Mouse (Mus musculus): Measurements from ENCODE around the gene Gm10260.

Gm10260 gene

DNA sequence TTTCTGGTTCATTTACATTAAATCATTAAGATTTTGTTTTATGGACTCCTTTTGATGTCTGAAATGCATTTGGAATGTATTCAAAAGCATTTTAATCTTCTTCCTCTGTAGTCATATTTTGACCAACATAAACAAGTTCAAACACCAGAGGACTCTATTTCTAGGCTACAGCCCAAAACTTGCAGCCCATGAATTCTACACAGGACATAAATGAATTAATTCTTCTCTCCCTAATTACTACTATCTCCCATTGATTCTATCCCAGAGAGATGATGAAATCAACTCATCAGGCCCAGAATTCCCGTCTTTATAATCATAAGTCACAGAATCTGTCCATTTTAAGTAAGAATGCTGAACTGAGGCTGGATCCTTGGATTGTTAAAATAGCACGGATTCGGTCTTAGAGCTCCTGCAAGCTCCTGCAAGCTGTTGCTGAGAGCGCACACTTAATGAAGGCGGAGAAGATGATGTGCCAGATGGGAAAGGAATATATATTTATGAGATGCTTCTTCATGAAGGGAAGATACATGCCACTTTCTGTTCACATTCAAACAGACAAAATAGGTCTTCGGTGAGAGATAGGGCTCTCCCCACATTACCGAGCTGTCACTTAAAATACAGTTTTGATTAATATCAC is 7.7 kb upstream of the Gm10260 start:
- in situ Hi-C loops (cut with MboI, MseI), result no loop called here

DNA sequence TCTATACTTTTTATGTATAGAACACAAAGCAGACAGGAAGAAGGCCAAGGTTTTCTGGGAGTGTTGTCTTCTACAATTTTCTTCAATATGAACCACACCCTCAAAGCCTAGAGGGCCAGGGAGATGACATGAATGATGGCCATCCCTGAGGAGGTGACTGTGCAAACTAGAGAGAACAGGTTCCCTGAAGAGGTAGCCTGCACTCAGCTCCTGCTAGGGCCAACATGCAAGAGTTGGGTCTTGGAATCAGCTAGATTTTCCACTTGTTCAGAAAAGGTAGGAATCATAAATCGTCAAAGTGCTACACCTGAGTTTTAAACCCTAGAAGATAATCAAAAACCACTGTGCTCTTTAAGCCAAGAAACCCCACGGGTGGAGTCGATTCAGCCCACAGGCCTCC is 6.2 kb upstream of the Gm10260 start:
- in situ Hi-C loops (cut with MboI, MseI), result no loop called here

DNA sequence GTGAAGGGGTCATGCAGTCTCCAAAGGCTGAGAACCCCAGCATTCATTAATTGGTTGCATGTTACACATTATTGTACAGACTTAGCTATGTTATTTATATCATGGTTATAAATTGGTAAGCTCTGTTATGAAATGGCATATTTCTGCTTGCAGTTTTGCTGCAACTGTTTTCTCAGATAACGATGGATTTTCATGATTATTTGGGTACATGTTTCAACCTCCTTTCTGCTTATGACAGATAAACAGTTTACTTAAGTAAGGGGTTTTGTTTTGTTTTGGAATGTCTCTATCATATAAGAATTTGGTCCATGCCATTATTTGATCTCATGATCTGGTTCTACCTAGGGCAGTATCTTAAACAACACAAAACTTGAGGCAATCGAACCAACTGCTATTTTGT is 5.5 kb upstream of the Gm10260 start:
- in situ Hi-C loops (cut with MboI, MseI), result no loop called here

DNA sequence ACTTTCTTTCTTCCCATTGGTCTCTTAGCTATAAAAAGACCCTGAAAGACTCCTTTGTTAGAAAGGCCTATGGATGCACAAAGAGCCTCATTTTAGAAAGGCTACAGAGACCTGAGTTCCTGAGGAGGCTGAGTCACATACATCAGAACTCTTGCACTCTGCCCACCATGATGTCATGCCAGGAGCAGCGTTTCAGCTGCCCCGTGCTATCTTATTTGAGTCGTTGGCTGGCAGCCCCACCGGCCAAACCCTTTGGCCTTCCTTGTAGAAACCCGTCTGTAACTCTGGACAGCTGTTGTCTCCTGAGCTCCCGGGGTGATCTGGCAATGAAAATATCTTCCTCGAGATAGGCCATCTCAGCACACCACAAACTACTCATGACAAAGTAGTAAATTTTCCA is 3.6 kb upstream of the Gm10260 start:
- in situ Hi-C loops (cut with MboI, MseI), result no loop called here

DNA sequence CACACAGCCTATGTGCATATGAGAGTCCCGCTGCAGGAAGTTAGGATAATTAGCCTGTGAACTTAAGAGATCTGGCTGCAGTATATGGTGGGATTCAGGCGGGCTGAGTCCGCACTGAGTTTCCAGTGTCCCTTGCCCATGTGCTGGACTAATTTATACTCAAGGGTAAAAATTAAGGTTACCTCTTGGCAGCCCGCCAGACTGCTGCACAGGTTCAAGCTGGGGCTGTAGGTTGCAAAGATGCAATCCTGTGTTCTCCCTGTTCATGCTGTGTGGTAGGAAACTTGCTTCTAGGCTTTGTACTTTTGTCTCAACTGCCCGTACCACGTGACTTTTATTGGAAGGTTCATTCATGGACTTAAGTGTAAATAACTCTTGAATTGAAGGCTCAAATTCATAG is 3.0 kb upstream of the Gm10260 start:
- in situ Hi-C loops (cut with MboI, MseI), result no loop called here

DNA sequence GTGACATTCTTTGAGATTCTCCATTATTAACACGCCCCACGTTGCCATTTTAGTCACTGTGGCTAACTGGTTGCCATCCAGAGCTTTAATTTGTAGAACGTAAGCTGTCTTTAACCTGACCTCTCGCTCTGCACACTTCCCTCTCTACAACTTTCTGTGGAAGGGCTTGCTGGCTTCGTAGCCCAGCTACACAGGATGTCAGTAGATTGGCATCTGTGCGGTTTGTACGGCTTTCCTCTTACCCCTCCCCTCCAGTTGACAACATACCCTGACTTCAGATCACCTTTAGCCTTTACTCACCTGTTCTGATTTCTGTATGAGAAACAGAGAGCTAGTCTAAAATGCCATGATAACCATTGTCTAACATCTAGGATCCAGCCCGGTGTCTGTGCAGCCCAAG is 1.7 kb upstream of the Gm10260 start:
- in situ Hi-C loops (cut with MboI, MseI), result no loop called here

DNA sequence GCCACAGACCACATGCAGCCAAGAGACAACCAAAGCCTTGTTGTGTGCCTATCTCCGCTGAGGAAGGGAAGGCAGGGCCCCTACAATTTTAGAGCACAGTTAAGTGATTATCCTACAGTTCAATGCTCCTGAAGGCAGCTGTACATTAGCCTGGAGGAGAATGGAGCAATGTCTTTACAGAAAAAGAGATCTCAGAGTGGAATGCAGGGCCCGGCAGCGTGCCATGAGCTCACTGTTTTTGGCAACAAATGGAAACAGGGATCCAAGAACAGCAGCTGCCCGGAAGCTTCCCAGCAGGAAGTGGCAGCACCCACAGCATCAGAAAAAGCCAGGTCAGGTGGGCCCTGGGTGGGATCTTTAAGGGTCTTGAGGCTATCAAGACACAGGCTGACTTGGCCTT is 3.4 kb downstream of the Gm10260 start:
- in situ Hi-C loops (cut with MboI, MseI), result loop anchor here (5.0 kb wide), 1 partner anchor 65 kb away; no protein-coding TSS in a partner anchor

DNA sequence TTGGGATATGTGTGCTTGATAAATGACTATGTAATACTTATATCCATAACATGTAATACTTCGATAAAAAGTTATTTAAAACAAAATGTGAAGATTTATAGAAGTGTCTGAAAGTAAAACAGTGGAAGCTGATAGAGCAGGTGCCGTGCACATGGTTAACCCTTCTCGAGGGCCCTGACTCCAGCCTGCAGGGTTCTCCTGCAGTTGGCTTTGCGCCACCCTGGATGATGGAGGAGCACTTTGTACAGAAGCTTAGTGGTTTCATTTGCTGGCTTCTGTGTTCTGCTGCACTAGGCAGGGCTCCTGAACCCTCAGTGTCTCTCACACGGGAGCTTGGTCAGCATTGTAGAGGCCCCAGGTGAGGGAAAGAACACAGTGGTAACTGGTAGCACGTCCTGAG is 4.3 kb downstream of the Gm10260 start:
- in situ Hi-C loops (cut with MboI, MseI), result loop anchor here (5.0 kb wide), 1 partner anchor 64 kb away; no protein-coding TSS in a partner anchor

DNA sequence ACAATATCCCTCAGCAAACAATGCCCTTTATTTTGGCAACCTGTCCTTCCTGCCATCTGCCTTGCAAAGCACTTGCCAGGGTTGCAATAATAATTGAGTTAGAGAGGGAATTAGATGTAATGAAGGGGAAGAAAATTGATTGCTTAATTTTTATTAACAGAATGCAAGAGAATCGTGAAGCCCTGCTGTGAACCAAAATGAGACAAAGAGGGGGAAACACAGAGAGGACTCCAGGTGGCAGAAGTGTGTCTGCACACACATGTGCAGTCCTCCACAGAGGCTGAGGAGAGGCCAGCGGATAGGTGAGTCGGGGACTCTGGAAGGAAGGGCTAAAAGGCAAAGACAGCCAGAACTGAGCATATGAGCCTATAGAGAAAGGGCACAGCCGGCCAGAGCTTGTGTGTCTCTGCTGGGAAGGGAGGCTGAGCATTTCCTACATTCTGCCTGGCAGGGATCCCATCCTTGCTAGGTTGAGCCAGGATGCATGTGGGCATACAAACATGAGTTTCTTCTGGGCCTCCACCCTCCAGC is 9.5 kb downstream of the Gm10260 start:
- in situ Hi-C loops (cut with MboI, MseI), result no loop called here

DNA sequence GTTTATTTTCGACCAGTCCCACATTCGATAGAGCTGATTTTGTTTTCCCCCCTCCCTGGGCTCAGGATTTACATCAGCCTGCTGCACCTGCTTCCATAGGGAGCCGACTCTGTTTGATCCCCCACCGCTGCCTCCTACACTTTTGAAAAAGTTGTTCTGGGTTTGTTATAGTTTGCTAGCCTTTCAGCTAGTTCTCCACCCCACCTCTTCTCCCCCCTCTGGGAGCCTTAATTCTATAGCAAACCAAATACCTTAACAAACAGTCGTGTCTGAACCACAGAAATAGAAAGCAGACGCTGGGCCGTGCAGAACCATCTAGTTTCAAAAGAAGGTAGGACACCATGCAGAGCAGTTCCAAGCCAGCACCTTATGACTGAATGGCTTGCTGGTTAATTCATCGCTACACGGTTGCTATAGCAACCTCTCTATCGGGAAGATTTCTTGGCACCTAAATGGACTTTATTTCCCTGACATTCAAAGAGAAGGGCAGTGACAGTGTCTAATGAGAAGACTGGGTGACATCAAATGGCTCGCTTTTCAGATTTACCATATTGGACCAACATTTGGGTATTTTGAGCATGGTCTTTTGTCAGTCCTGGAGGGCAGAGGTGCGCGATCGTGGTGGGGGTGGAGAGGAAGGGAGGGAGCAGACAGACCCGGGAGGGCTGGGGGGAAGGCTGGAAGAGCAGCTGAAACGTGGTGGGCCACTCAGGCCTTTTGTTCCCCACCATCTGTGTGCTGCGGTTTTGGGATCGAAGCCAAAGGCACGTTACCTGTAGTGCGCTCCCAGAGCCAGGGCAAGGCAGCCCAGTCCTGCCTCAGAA is 13.2 kb downstream of the Gm10260 start:
- in situ Hi-C loops (cut with MboI, MseI), result no loop called here

DNA sequence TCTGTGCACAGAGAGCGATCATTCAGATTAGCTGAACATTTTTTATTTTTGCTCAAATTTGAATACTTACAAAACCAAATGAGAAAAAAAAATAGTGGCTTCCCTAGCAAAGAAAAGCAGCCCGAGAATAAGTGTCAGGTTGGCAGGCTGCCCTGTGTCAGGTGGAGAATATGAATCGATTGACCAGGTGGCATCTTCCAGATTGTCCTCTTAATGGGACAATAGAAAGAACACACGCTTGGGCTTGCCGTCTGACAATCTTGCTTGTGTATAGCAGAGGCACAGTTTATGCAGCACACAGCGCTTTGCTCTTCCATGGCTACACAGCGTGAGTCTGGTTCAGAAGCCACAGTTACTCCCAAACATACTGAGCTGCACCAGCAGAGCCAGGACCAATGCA is 15.8 kb downstream of the Gm10260 start:
- in situ Hi-C loops (cut with MboI, MseI), result no loop called here

DNA sequence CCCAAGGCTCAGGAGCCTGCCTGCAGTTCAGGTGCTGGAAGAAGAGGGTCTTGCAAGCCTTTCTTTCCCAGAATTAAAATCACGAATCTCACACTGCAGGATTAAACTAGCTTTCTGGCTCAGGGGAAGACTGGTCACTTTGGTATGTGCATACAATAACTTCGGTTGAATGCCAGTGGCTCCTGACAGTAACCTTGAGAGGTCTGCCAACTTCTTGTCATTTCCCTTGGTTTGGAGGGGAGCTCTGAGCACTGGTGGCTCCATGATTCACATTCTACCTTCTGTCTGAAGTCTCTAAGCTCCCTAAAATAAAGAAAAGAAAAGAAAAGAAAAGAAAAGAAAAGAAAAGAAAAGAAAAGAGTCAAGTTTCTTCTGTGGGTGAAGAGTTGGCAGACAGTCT is 16.4 kb downstream of the Gm10260 start:
- in situ Hi-C loops (cut with MboI, MseI), result no loop called here

DNA sequence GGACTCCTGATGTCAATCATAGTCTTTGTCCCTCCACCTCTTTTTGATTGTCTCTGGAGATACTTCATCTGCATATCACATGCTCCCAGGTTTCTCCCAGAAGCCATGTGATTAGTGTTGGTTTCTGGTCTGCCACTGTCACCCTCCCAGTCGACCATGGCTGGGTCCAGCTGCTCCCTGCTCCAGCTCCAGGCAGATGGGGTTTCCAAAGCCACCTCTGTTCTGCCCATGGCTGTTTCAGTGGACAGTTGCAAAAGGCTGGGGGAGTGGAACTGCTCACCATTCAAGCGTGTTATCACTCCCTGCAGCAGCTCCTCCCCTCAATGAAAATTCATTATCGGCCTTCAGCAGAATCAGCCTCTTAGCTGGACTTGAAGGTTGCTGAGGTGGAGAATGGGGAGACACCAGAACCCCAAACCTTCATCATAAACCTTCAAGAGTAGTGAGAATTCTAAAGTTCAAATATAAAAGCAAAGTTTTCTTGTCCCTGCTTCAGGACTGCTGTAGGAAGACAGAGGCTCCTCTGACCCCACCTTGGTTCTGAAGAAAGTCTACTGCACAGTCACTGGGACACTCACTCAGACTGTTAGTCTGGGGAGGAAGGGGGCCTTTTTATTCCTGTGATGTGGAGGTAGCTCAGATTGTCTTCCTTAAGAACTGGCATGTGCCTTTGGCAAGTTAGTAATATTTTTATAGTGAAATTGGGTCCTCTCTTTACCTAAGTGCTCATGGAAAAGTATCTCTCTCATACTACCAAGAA is 17.0 kb downstream of the Gm10260 start:
- in situ Hi-C loops (cut with MboI, MseI), result no loop called here

DNA sequence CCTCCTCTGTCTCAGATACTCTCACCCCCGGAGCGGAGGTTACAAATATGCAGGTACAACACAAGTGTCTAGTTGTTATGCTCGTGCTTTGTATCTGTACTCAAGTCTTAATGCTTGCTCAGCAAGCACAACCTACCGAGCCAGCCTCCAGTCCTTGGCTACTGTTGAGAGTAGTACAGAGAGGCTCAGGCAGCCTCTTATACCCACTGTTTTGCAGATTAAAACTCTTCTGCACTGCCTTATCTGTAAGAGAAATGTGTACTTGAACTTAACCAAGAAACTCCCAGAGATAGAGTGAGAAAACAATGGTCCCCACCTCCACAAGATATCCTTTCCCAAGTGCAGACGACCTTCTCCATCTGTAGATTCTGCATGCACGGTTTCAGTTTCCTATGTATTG is 24.5 kb downstream of the Gm10260 start:
- in situ Hi-C loops (cut with MboI, MseI), result no loop called here

DNA sequence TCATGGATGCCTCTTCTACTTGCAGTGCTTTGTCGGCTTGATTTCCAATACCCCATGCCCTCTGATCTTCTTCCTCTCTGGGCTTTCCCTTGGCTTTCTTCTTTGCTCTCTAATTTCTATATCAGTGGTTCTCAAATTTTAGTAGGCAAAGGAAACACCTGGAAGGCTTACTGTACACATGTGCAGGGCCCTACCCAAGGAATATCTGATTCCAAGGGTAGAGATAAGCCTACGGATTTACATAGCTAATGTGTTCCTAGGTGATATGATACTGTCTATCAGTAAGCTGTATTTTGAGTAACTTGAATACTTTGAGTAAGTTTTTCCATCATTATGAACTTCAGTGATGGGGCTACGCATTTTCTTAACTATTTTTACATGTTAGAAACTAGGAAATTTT is 25.7 kb downstream of the Gm10260 start:
- in situ Hi-C loops (cut with MboI, MseI), result no loop called here

DNA sequence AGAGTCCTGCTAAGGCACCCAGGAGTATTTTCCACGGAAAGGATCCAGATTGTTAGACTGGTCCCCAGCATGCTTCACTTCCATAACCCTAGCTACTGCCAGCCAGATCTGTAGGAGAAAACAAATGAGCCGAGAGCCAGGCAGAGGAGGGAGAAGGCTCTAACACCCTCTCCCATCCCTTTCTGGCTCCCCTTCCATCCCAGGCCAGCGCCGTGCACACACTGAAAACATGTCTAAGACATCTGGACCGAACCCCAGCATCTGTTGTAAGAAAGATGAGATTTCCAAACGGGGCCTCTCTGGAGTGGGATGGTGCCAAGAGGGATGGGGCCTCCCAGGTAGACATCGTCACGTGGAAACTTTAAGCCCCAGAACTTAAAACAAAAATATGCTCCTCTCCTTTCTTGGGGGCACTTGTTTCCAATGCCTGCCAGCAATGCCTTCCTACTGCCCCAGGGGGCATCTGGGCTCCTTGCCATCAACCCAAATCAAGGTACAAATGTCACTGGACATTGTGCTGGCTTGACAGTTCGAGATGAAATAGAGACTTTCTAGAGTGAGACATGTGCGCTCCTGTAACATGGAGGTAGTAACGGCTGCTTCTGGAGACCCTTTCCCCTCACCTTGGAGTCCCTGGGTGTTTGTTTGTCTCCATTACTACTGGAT is 35.1 kb downstream of the Gm10260 start:
- in situ Hi-C loops (cut with MboI, MseI), result no loop called here

DNA sequence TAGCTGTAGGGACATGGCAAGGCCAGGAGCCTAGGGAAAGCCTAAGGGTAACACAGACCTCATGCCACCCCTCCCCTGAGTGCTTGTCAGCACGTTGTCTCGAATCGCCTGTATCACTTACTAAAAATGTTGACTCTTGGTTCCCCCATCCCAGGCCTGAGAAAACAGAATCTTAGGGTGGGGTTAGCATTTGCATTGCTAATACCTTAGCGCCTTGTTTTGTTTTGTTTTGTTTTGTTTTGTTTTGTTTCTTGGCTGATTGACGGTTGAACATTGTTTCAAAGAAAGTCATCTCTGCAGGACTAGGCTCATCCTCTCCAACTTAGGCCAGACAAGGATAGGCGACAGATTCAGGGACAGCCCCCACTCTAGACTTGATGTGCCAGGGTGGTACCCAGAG is 35.9 kb downstream of the Gm10260 start:
- in situ Hi-C loops (cut with MboI, MseI), result no loop called here

DNA sequence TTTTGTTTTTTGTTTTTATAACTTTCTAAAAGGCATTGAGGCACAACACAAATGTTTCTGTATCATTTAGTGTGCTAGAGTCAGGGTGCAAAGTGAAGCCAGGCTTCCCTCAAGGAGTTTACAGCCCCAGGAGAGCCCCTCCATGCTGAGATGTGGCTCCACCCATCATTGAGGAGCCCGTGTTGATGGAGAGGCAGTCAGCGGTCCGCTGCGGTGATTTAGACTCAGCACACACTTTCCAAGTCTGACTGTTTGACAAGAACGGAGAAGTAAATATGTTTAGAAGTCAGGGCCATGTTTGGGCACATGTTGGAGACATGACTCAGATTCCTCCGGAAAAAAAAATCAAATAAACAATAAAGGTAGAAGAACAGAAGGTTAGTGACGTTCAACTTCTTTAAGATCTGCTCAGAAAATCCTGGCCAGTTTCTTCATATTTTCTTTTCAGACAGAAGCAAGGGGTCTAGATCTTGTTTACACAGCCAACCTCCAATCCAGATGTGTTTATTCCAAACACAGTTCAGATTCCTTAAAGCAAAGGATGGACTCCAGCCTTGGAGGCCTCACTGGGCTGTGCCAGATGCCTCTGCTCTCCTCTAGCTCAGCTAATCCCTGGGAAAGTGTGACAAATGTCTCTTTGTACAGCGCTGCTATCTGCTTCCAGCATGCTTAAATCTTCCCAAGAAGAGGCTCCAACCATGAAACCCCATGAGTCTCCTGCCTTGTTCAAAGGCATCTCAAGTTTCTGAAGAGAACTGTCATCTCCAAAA is 47.7 kb downstream of the Gm10260 start:
- in situ Hi-C loops (cut with MboI, MseI), result no loop called here

DNA sequence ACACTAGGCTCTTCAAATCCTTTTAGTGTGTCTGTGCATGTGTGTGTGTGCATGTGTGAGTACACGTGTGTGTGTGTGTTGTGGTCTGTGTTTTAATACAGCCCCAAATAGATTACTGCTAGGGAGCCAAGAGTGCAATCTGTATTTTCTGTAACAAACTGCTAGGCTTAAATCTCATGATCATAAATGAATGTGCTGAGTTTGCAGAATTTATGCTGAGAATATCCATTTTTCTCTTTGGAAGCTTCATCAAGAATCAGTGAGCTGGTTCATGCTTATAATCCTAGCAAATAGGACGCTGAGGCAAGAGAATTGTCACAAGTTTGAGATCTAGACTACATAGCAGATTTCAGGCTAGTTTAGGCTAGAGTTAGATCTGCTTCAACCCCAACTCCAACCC is 48.9 kb downstream of the Gm10260 start:
- in situ Hi-C loops (cut with MboI, MseI), result no loop called here
